Mouse (Mus musculus): ENCODE data around the gene Spats1.

- peak; percentile 16; the same call in 1 of the 2 replicates for TF ChIP-seq CTCF (IDR thresholded peaks at IDR 0.05; ENCODE audit: insufficient read depth, low read length)
- TF ChIP-seq POLR2A (IDR thresholded peaks at IDR 0.05; ENCODE audit: borderline replicate concordance, extremely low read depth, low read depth, low read length) = no peak
These were observed 72.0 kb downstream of the Spats1 start for GRCm38 (mm10) chr17:45403207-45403606.
